Mouse (Mus musculus): ENCODE results near the gene 1700019D03Rik.
"Not testable (repeated sequence)": the region's sequence is repeated elsewhere in the genome, so short reads cannot be mapped to it uniquely, and the experiment has no call there.

Gene 1700019D03Rik

GRCm38 (mm10) chr1:52955102-52955501, 64.9 kb downstream of the 1700019D03Rik start:
- DNase-seq (ENCODE audit: extremely low read depth, low read depth), result peak; percentile 26

- DNase-seq (ENCODE audit: extremely low read depth, low read depth), result no peak
Measured at GRCm38 (mm10) chr1:52954456-52954855, 65.5 kb downstream of the 1700019D03Rik start.

- DNase-seq (ENCODE audit: extremely low read depth, low read depth), result no peak
Measured at GRCm38 (mm10) chr1:52953548-52953947, 66.4 kb downstream of the 1700019D03Rik start.

DNA sequence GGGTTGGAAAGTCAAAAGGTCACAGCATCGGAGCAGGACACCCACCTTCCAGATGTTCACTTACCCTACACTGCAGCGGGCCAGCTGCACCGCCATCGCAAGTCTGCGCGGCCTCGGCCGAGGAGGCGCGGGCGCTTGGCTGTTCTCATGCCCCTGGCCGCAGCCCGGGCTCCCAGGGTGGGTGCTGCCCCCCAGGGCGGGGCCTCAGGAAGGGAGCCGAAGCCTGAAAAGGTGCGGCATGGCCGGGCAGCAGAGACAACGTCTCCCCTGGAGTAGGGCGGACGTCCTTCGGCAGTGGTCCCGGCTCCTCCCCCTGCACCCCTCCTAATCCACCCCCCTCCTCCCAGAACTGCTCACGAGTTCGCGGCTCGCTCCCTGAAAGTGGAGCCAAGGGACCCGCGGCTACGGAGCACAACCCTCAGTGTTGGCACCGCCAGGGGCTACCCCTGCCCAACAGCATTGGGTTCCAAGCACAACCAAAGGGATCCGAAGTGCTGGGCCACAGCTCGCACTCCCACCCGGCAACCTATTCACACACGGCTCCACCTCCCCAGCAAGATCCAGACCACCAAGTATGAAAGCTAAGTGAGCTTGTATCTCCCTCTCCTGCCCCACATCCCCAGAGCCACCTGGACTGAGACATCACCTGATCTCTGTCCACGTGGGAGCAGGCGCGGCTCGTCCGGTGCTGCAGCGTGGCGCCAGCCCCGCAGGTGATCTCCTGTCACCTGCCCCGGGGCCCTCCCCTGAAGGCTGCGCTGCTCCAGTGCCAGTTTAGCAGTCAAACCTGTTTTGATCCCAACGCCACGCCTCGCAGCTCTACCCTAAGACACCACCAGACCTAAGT, 67.2 kb downstream of the 1700019D03Rik start:
- no peak for DNase-seq (ENCODE audit: extremely low read depth, low read depth)

DNA sequence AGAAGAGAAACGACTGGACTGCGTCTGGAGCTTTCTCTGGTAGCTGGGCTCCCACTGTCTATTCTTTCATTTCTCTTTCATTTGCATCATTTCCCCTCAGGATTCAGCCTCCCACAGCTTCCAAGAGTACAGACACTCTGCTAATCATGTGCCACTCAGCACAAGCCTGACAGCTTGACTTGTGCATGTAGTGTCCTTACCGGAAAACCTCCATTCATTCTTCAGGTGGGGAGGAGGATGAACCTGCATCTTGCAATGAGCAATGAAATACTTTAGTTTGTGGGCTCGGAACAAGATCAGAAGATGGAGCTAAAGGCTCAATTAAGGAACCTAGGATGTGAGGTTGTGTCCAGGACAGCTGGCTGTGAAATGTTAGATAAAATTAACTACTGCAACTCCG, 67.8 kb downstream of the 1700019D03Rik start:
- DNase-seq (ENCODE audit: extremely low read depth, low read depth), result no peak

DNA sequence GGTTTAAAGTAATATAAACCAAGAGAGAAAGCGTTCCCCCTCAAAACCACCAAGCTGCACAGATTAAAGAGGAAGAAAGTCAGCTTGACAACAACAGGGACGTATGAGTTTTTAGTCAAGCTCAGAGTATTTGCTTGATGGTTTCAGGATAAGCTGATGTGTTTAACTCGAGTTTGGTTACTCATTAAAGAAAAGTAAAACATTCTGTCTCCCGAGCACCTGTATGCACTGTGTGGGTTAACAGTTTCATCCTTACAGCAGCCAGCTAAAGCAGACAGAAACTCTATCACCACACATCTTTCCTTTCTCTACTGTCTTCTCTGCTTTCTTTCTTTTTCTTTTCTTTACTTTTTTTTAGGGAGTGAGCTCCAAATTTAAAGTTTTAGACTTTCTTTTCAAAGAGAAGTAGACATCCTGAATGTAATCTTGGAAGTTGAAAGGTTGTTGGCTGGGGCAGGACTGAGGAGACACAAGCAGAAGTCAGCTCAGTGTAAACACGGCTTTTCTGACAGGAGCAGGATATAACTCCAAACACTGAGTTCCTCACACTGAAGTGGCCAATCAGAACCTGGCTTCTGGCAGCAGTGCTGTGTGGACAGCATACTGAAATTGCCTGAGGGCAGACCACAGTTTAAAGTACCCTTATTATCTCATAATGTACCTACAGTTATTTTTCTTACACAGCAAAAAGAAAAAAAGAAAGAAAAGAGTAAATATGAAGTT, 68.7 kb downstream of the 1700019D03Rik start:
- peak; percentile 15 for DNase-seq (ENCODE audit: extremely low read depth, low read depth)

DNA sequence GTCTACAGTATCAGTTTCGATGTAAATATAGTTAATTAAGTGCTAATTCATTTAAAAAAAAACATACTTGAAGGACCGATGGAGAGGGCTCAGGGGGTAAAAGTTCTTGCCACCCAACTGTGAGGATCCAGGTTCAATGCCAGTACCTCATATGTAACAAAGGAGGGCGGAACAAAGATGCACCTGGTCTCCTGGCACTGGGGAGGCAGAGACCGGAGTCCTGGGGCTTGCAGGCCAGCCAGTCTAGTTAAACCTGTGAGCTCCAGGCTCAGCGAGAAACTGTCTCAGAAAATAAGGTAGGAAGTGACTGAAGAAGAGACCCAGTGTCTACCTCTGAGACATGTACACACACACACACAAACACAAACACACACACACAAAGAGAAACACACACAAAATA, 72.1 kb downstream of the 1700019D03Rik start:
- no peak for DNase-seq (ENCODE audit: extremely low read depth, low read depth)

DNA sequence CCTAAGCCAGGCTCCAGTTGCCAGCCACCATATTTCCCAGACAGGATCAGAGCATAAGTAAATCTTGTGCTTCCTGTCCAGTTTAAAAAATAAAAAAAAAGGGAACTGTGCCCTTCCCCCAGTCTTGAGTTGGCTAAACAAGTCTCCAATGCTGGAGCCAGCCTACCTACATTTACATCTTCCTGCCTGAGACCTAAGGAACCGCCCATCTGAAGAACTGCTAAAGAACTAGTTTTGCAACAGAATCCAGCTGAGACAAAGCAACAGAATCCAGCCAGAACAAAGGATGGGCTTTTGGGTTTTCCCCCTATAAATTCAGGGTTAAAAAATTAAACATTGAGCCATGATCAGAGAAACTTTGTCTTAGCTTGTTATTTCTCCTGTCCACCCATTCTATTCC, 81.0 kb downstream of the 1700019D03Rik start:
- DNase-seq (ENCODE audit: extremely low read depth, low read depth), result no peak

GRCm38 (mm10) chr1:52934494-52934893, 85.5 kb downstream of the 1700019D03Rik start:
- DNase-seq (ENCODE audit: extremely low read depth, low read depth), result no peak

GRCm38 (mm10) chr1:52924482-52924881, 95.5 kb downstream of the 1700019D03Rik start:
- not testable (repeated sequence) for DNase-seq (ENCODE audit: extremely low read depth, low read depth)

DNA sequence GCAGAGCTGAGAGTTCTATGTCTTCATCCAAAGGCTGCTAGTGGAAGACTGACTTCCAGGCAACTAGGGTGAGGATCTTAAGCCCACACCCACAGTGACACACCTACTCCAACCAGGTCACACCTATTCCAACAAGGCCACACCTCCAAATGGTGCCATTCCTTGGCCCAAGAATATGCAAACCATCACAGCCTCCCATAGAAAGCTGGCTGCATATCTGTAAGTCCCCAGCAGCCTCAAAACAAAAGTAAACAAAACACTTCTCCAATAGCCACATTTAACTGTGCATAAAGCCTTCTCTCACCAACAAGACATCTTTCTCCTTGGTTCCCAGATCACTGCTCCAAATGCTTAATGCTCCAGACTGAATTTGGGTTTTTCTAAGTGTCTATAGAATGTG, 101.1 kb downstream of the 1700019D03Rik start:
- not testable (repeated sequence) for DNase-seq (ENCODE audit: extremely low read depth, low read depth)

DNA sequence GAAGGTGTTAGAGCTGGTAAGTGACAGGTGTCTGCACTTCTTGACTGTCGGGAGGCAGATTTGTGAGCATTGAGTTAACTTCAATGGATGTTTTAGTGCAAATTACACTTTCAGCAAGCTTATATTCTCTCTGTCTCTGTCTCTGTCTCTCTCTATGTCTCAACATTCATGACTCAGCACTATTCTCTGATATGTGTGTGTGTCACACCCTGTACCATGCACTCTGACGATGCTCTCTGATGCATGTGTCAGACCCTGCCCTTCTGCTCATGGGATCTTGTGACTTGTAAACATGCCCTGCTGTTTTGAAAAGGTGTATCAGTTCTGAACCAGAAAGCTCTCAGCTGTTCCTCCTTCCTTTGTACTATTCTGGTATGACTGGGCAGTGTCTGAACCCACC, 103.3 kb downstream of the 1700019D03Rik start:
- DNase-seq (ENCODE audit: extremely low read depth, low read depth), result no peak

DNA sequence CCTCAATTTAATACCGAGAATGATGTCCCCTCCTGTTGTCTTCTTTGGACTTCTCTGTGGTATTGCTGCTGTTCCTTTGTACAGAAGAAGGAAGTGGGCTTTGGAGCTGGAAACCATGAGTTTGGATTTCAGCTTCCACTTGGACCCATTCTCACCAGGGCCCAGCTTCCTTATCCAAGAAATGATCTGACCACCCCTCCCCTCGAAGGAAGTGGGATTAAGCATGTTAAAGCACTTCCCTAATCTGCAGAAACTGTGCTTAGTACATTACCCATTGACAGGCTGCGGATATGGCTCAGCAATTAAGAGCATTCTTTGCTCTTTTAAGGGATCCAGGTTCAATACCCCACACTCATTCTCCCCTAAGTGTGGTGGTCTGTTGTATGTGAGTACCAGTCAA, 110.2 kb downstream of the 1700019D03Rik start:
- DNase-seq (ENCODE audit: extremely low read depth, low read depth), result peak; percentile 23

DNA sequence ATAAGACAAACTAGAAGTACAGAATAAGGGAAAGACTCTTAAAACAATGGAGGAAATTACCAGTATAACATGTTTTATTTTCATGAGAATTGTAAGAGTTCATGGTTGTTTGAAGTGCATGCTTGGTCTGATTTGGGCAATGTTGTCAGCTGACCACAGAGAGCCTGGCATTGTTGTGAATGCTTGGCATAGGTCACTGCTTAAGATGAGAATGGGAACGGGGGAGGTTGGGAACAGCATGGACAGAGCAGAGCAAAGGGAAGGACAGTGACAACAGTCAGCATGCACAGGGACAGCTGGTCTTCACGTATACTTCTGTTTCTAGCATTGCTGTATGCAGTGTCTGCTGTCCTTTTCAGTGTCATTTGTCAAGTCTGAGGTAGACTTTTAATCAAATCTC, 135.8 kb downstream of the 1700019D03Rik start:
- no peak for DNase-seq (ENCODE audit: extremely low read depth, low read depth)
